Mouse (Mus musculus): ENCODE data around the gene Nkiras2. TPM values are rescaled to one million over a fixed set of nuclear protein-coding genes. Genes with fewer than 3 reads are reported as not detected.

Gene Nkiras2
- polyA plus RNA-seq (2014; fragmentation: Nextera tagmentation; extraction: Ambion mirVana), result 108 and 110 TPM in 2 replicates

GRCm38 (mm10) chr11:100618761-100619484, at the start of gene Nkiras2:
Gene Nkiras2, plus strand, starts transcription at chr11:100619244.
- 2% methylated on average over 36 of the region's 36 CpGs for WGBS
- peak; percentile 55 for ATAC-seq (ENCODE audit: low read depth)
- peak within 1 kb of the TSS; percentile 78 for H3K4me3 ChIP-seq (ENCODE audit: low read depth, low read length)
- peaks cover 17% of the 10 kb centered on the region for H3K4me1 ChIP-seq (ENCODE audit: control insufficient read depth, insufficient read depth, low read length)
- no peaks in the 10 kb centered on the region for H3K36me3 ChIP-seq (ENCODE audit: control insufficient read depth, insufficient read depth, low read length)
- peak within 1 kb of the TSS; percentile 97 for H3K27ac ChIP-seq (ENCODE audit: low read depth, low read length)
- H3K4me2 ChIP-seq (ENCODE audit: low read depth, low read length), result peak within 1 kb of the TSS; percentile 63
- peak within 1 kb of the TSS; percentile 93 for H3K9ac ChIP-seq (replicated peaks; ENCODE audit: low read depth, low read length)
- no peaks in the 10 kb centered on the region for H3K9me3 ChIP-seq (ENCODE audit: control insufficient read depth, low read length)
- no peaks in the 10 kb centered on the region for H3K27me3 ChIP-seq (ENCODE audit: control insufficient read depth, insufficient read depth, low read length)

- WGBS, result 67% methylated on average over 9 of the region's 9 CpGs
- no peak overlapping the region for H3K9ac ChIP-seq (replicated peaks; ENCODE audit: low read depth, low read length)
- H3K27me3 ChIP-seq (ENCODE audit: control insufficient read depth, insufficient read depth, low read length), result no peaks in the 10 kb centered on the region
- H3K4me1 ChIP-seq (ENCODE audit: control insufficient read depth, insufficient read depth, low read length), result peaks cover 6% of the 10 kb centered on the region; the same call in 1 of the 2 replicates
- no peak overlapping the region for H3K27ac ChIP-seq (ENCODE audit: low read depth, low read length)
- no peak for ATAC-seq (ENCODE audit: low read depth)
- no peak overlapping the region for H3K4me2 ChIP-seq (ENCODE audit: low read depth, low read length)
- no peaks in the 10 kb centered on the region for H3K9me3 ChIP-seq (ENCODE audit: control insufficient read depth, low read length)
- H3K36me3 ChIP-seq (ENCODE audit: control insufficient read depth, insufficient read depth, low read length), result no peaks in the 10 kb centered on the region
- no peak overlapping the region for H3K4me3 ChIP-seq (ENCODE audit: low read depth, low read length)
These were observed 49.3 kb upstream of the Nkiras2 start for GRCm38 (mm10) chr11:100569789-100570188.

GRCm38 (mm10) chr11:100570430-100571201, 48.4 kb upstream of the Nkiras2 start:
- peak; percentile 70; the same call in 1 of the 2 replicates for ATAC-seq (ENCODE audit: low read depth)
- no peaks in the 10 kb centered on the region for H3K27me3 ChIP-seq (ENCODE audit: control insufficient read depth, insufficient read depth, low read length)
- H3K9ac ChIP-seq (replicated peaks; ENCODE audit: low read depth, low read length), result peak overlapping the region; percentile 37
- H3K4me1 ChIP-seq (ENCODE audit: control insufficient read depth, insufficient read depth, low read length), result peaks cover 6% of the 10 kb centered on the region; the same call in 1 of the 2 replicates
- H3K9me3 ChIP-seq (ENCODE audit: control insufficient read depth, low read length), result no peaks in the 10 kb centered on the region
- H3K36me3 ChIP-seq (ENCODE audit: control insufficient read depth, insufficient read depth, low read length), result no peaks in the 10 kb centered on the region
- 11% methylated on average over 8 of the region's 8 CpGs for WGBS
- H3K4me2 ChIP-seq (ENCODE audit: low read depth, low read length), result peak overlapping the region; percentile 42
- no peak overlapping the region for H3K27ac ChIP-seq (ENCODE audit: low read depth, low read length)
- peak overlapping the region; percentile 6; the same call in 1 of the 2 replicates for H3K4me3 ChIP-seq (ENCODE audit: low read depth, low read length)

GRCm38 (mm10) chr11:100571202-100571567, 47.9 kb upstream of the Nkiras2 start:
- Histone ChIP-seq H3K27ac (ENCODE audit: low read depth, low read length) (no peak overlapping the region), H3K9me3 (ENCODE audit: control insufficient read depth, low read length) (no peaks in the 10 kb centered on the region), H3K36me3 (ENCODE audit: control insufficient read depth, insufficient read depth, low read length) (no peaks in the 10 kb centered on the region), H3K4me3 (ENCODE audit: low read depth, low read length) (peak overlapping the region; percentile 6; the same call in 1 of the 2 replicates), H3K9ac (replicated peaks; ENCODE audit: low read depth, low read length) (peak overlapping the region; percentile 37), H3K4me1 (ENCODE audit: control insufficient read depth, insufficient read depth, low read length) (peaks cover 6% of the 10 kb centered on the region; the same call in 1 of the 2 replicates), H3K27me3 (ENCODE audit: control insufficient read depth, insufficient read depth, low read length) (no peaks in the 10 kb centered on the region), H3K4me2 (ENCODE audit: low read depth, low read length) (peak overlapping the region; percentile 42)
- ATAC-seq (ENCODE audit: low read depth), result peak; percentile 16; the same call in 1 of the 2 replicates
- 7% methylated on average over 16 of the region's 16 CpGs for WGBS

- Histone ChIP-seq H3K4me3 (ENCODE audit: low read depth, low read length) (no peak overlapping the region), H3K27ac (ENCODE audit: low read depth, low read length) (no peak overlapping the region), H3K9ac (replicated peaks; ENCODE audit: low read depth, low read length) (no peak overlapping the region), H3K4me2 (ENCODE audit: low read depth, low read length) (no peak overlapping the region), H3K4me1 (ENCODE audit: control insufficient read depth, insufficient read depth, low read length) (peaks cover 6% of the 10 kb centered on the region; the same call in 1 of the 2 replicates), H3K27me3 (ENCODE audit: control insufficient read depth, insufficient read depth, low read length) (no peaks in the 10 kb centered on the region), H3K9me3 (ENCODE audit: control insufficient read depth, low read length) (no peaks in the 10 kb centered on the region), H3K36me3 (ENCODE audit: control insufficient read depth, insufficient read depth, low read length) (peaks cover 7% of the 10 kb centered on the region; the same call in 1 of the 2 replicates)
- WGBS, result 90% methylated on average over 3 of the region's 3 CpGs
- ATAC-seq (ENCODE audit: low read depth), result no peak
These were observed 44.9 kb upstream of the Nkiras2 start for GRCm38 (mm10) chr11:100574188-100574587.

- 1% methylated on average over 47 of the region's 47 CpGs for whole genome bisulfite sequencing
- Histone ChIP-seq H3K4me2 (ENCODE audit: low read depth, low read length) (peak within 1 kb of the TSS; percentile 71), H3K9ac (replicated peaks; ENCODE audit: low read depth, low read length) (peak within 1 kb of the TSS; percentile 60), H3K27me3 (ENCODE audit: control insufficient read depth, insufficient read depth, low read length) (no peaks in the 10 kb centered on the region), H3K4me1 (ENCODE audit: control insufficient read depth, insufficient read depth, low read length) (peaks cover 6% of the 10 kb centered on the region; the same call in 1 of the 2 replicates), H3K36me3 (ENCODE audit: control insufficient read depth, insufficient read depth, low read length) (peaks cover 7% of the 10 kb centered on the region; the same call in 1 of the 2 replicates), H3K27ac (ENCODE audit: low read depth, low read length) (peak within 1 kb of the TSS; percentile 49; the same call in 1 of the 2 replicates), H3K4me3 (ENCODE audit: low read depth, low read length) (peak within 1 kb of the TSS; percentile 49), H3K9me3 (ENCODE audit: control insufficient read depth, low read length) (no peaks in the 10 kb centered on the region)
- peak; percentile 75; the same call in 1 of the 2 replicates for ATAC-seq (ENCODE audit: low read depth)
These were observed 44.1 kb upstream of the Nkiras2 start, which contains the start of gene Cnp for GRCm38 (mm10) chr11:100574708-100575483. Gene Cnp, plus strand, starts transcription at chr11:100574904.

GRCm38 (mm10) chr11:100575484-100575855, 43.6 kb upstream of the Nkiras2 start:
- ATAC-seq (ENCODE audit: low read depth), result peak; percentile 18; the same call in 1 of the 2 replicates

GRCm38 (mm10) chr11:100576256-100576655, 42.8 kb upstream of the Nkiras2 start:
- H3K9ac ChIP-seq (replicated peaks; ENCODE audit: low read depth, low read length), result no peak overlapping the region
- WGBS, result 70% methylated on average over 21 of the region's 21 CpGs
- no peak for ATAC-seq (ENCODE audit: low read depth)
- no peaks in the 10 kb centered on the region for H3K4me1 ChIP-seq (ENCODE audit: control insufficient read depth, insufficient read depth, low read length)
- no peaks in the 10 kb centered on the region for H3K9me3 ChIP-seq (ENCODE audit: control insufficient read depth, low read length)
- peaks cover 12% of the 10 kb centered on the region; the same call in 1 of the 2 replicates for H3K36me3 ChIP-seq (ENCODE audit: control insufficient read depth, insufficient read depth, low read length)
- no peak overlapping the region for H3K27ac ChIP-seq (ENCODE audit: low read depth, low read length)
- H3K27me3 ChIP-seq (ENCODE audit: control insufficient read depth, insufficient read depth, low read length), result no peaks in the 10 kb centered on the region
- H3K4me2 ChIP-seq (ENCODE audit: low read depth, low read length), result 0 out of 2 replicates have a peak overlapping the region, but pooled peaks have one; percentile 6
- H3K4me3 ChIP-seq (ENCODE audit: low read depth, low read length), result no peak overlapping the region

More at GRCm38 (mm10) chr11:100575484-100575855, 43.6 kb upstream of the Nkiras2 start:
- H3K9me3 ChIP-seq (ENCODE audit: control insufficient read depth, low read length), result no peaks in the 10 kb centered on the region
- no peaks in the 10 kb centered on the region for H3K27me3 ChIP-seq (ENCODE audit: control insufficient read depth, insufficient read depth, low read length)
- 15% methylated on average over 2 of the region's 2 CpGs for WGBS
- H3K4me2 ChIP-seq (ENCODE audit: low read depth, low read length), result peak overlapping the region; percentile 71
- H3K9ac ChIP-seq (replicated peaks; ENCODE audit: low read depth, low read length), result peak overlapping the region; percentile 60
- H3K27ac ChIP-seq (ENCODE audit: low read depth, low read length), result peak overlapping the region; percentile 49; the same call in 1 of the 2 replicates
- H3K36me3 ChIP-seq (ENCODE audit: control insufficient read depth, insufficient read depth, low read length), result peaks cover 7% of the 10 kb centered on the region; the same call in 1 of the 2 replicates
- H3K4me1 ChIP-seq (ENCODE audit: control insufficient read depth, insufficient read depth, low read length), result peaks cover 6% of the 10 kb centered on the region; the same call in 1 of the 2 replicates
- peak overlapping the region; percentile 49 for H3K4me3 ChIP-seq (ENCODE audit: low read depth, low read length)

Data from neural tube, embryonic 14.5 days (tissue).